Mouse (Mus musculus): ENCODE measurements around the gene Plekha5. TPM values are rescaled to one million over a fixed set of nuclear protein-coding genes. Genes with fewer than 3 reads are reported as not detected.
A peak's percentile ranks its signal among the peaks of the same experiment; 100 is the strongest.

Plekha5 gene
- total RNA-seq, 1 experiment: 26.1 TPM

DNA sequence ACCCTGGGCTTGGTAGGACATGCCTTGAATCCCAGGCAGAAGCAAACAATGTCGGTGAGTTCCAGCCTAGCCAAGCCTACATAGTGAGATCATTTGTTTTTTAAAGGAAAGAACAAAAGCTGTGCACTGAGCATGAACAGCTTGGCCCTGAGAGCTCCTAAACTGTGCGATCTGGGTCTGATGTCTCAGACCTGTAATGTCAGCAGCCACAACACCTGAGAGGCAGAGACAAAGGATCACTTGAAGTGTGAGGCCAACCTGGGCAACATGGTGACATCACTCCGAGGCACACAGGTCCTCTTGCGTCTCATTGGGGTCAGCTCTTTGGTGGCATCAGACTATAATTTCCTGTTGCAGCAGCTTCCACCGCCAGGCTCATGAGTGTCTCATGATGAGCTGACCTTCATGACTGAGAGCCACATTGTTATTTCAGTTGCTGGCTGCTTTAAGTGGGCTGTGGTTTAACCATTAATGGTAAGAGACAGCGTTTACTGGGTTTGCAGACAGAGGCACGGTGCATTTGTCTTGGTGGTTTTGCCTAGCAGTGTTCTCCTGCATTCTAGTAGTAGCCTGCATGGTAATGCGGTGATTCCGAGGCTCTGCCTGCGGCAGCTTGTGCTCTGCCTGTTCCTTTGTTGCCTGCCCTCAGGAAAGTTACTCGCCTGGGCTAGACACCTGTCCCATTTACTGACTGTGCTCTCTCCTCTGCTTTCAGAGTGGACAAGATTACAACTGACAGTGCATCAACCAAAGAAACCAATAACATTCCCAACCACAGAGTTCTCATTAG, 119.3 kb downstream of the Plekha5 start:
- Histone ChIP-seq H3K36me3 (ENCODE audit: control insufficient read depth, insufficient read depth, low read length, poor library complexity, severe bottlenecking) (peaks cover 5% of the 10 kb centered on the region; the same call in 1 of the 2 replicates), H3K4me1 (ENCODE audit: control insufficient read depth in 2 of 2, insufficient read depth in 2 of 2, low read length in 2 of 2, poor library complexity in 1 of 2) (peaks cover 9 to 10% of the 10 kb centered on the region in 2 experiments; a peak in 2 of 4 replicates), H3K9ac (ENCODE audit: insufficient read depth, low read depth, low read length, poor library complexity, severe bottlenecking) (no peak overlapping the region), H3K4me3 (ENCODE audit: insufficient read depth in 1 of 2, low read depth in 1 of 2, low read length in 2 of 2, poor library complexity in 1 of 2, severe bottlenecking in 1 of 2) (no peak overlapping the region), H3K27ac (ENCODE audit: insufficient read depth, low read depth, low read length, poor library complexity, severe bottlenecking) (0 out of 2 replicates have a peak overlapping the region, but pooled peaks have one; percentile 23), H3K9me3 (ENCODE audit: control insufficient read depth, insufficient read depth, low read depth, low read length) (no peaks in the 10 kb centered on the region)
- DNase-seq (ENCODE audit: low read depth, low spot score): no peak
- no peak for TF ChIP-seq MAFK (IDR thresholded peaks at IDR 0.05; ENCODE audit: insufficient read depth, low read depth, low read length)
- no peak for TF ChIP-seq HCFC1 (IDR thresholded peaks at IDR 0.05; ENCODE audit: borderline replicate concordance, insufficient read depth, low read length)
- TF ChIP-seq CHD2 (IDR thresholded peaks at IDR 0.05; ENCODE audit: low read depth, low read length): no peak
- no peak for TF ChIP-seq ZC3H11A (IDR thresholded peaks at IDR 0.05; ENCODE audit: borderline replicate concordance, low read depth, low read length)
- TF ChIP-seq ZNF384 (IDR thresholded peaks at IDR 0.05; ENCODE audit: low read depth, low read length): no peak
- in situ Hi-C loops (cut with MboI; ENCODE audit: low sequenced_read_pairs in 2 of 2, unreplicated experiment in 2 of 2): no loop called here

DNA sequence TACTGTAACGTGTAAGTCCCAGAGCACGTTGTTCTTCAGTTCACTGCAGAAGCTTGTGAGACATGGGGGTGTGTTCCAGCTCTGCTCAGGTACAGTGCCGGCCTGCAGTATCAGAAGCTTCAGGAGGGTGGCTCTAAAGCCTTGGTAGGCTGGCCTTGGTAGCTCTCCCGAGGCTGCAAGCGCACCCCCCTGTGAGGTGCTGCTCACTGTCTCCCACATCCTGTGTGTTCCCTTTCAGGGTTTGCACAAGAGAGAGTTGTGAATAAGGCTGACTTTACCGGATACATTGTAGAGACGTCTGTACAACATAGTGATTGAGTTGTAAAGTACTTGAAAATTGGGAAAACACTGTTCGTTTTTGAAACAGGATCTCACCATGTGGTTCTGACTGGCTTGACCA, 122.2 kb downstream of the Plekha5 start:
- Histone ChIP-seq H3K27ac (ENCODE audit: insufficient read depth, low read depth, low read length, poor library complexity, severe bottlenecking) (no peak overlapping the region), H3K9ac (ENCODE audit: insufficient read depth, low read depth, low read length, poor library complexity, severe bottlenecking) (no peak overlapping the region), H3K9me3 (ENCODE audit: control insufficient read depth, insufficient read depth, low read depth, low read length) (no peaks in the 10 kb centered on the region), H3K4me3 (ENCODE audit: insufficient read depth in 1 of 2, low read depth in 1 of 2, low read length in 2 of 2, poor library complexity in 1 of 2, severe bottlenecking in 1 of 2) (no peak overlapping the region), H3K36me3 (ENCODE audit: control insufficient read depth, insufficient read depth, low read length, poor library complexity, severe bottlenecking) (peaks cover 9% of the 10 kb centered on the region; the same call in 1 of the 2 replicates), H3K4me1 (ENCODE audit: control insufficient read depth in 2 of 2, insufficient read depth in 2 of 2, low read length in 2 of 2, poor library complexity in 1 of 2) (peaks cover 9 to 12% of the 10 kb centered on the region in 2 experiments; a peak in 2 of 4 replicates)
- DNase-seq (ENCODE audit: low read depth, low spot score): no peak
- no peak for TF ChIP-seq MAFK (IDR thresholded peaks at IDR 0.05; ENCODE audit: insufficient read depth, low read depth, low read length)
- TF ChIP-seq ZC3H11A (IDR thresholded peaks at IDR 0.05; ENCODE audit: borderline replicate concordance, low read depth, low read length): no peak
- TF ChIP-seq HCFC1 (IDR thresholded peaks at IDR 0.05; ENCODE audit: borderline replicate concordance, insufficient read depth, low read length): no peak
- TF ChIP-seq ZNF384 (IDR thresholded peaks at IDR 0.05; ENCODE audit: low read depth, low read length): no peak
- no peak for TF ChIP-seq CHD2 (IDR thresholded peaks at IDR 0.05; ENCODE audit: low read depth, low read length)
- in situ Hi-C loops (cut with MboI; ENCODE audit: low sequenced_read_pairs in 2 of 2, unreplicated experiment in 2 of 2): no loop called here

DNA sequence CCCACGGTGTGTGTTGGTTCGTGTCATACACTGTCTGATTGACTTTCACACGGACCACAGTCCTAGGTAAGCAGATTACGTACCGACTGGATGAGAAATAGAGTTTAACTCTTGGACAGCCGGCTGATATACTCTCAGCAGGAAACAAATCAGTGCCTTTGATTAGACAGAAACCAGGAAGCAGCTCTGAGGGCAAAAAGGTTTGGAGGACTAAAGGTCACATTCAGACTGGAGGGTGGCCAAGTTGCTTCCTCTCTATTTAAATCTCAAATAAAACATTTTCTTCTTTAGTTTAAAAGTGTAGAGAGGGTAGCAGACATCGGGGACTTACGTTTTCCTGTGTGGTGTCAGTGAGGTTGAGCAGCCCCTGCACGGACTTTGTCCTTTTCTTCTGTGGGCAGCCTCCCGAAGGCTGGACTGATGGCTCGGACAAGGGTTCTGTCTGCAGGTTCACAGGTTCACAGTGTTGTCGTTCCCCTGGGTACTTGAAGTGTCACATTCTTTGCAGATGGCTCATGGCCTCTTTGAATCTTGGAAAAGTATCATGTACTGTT, 122.9 kb downstream of the Plekha5 start:
- DNase-seq (ENCODE audit: low read depth, low spot score): no peak
- H3K36me3 ChIP-seq (ENCODE audit: control insufficient read depth, insufficient read depth, low read length, poor library complexity, severe bottlenecking): peaks cover 10% of the 10 kb centered on the region; the same call in 1 of the 2 replicates
- no peak overlapping the region for H3K27ac ChIP-seq (ENCODE audit: insufficient read depth, low read depth, low read length, poor library complexity, severe bottlenecking)
- in situ Hi-C loops (cut with MboI; ENCODE audit: low sequenced_read_pairs in 2 of 2, unreplicated experiment in 2 of 2): no loop called here
- H3K9me3 ChIP-seq (ENCODE audit: control insufficient read depth, insufficient read depth, low read depth, low read length): no peaks in the 10 kb centered on the region
- TF ChIP-seq ZC3H11A (IDR thresholded peaks at IDR 0.05; ENCODE audit: borderline replicate concordance, low read depth, low read length) (no peak), HCFC1 (IDR thresholded peaks at IDR 0.05; ENCODE audit: borderline replicate concordance, insufficient read depth, low read length) (no peak), CHD2 (IDR thresholded peaks at IDR 0.05; ENCODE audit: low read depth, low read length) (no peak), ZNF384 (IDR thresholded peaks at IDR 0.05; ENCODE audit: low read depth, low read length) (no peak), MAFK (IDR thresholded peaks at IDR 0.05; ENCODE audit: insufficient read depth, low read depth, low read length) (no peak)
- H3K4me1 ChIP-seq (ENCODE audit: control insufficient read depth in 2 of 2, insufficient read depth in 2 of 2, low read length in 2 of 2, poor library complexity in 1 of 2): peaks cover 9 to 12% of the 10 kb centered on the region in 2 experiments; a peak in 2 of 4 replicates
- no peak overlapping the region for H3K9ac ChIP-seq (ENCODE audit: insufficient read depth, low read depth, low read length, poor library complexity, severe bottlenecking)
- H3K4me3 ChIP-seq (ENCODE audit: insufficient read depth in 1 of 2, low read depth in 1 of 2, low read length in 2 of 2, poor library complexity in 1 of 2, severe bottlenecking in 1 of 2): no peak overlapping the region

GRCm38 (mm10) chr6:140547203-140547944, 123.5 kb downstream of the Plekha5 start:
- peaks cover 14% of the 10 kb centered on the region; the same call in 1 of the 2 replicates for H3K36me3 ChIP-seq (ENCODE audit: control insufficient read depth, insufficient read depth, low read length, poor library complexity, severe bottlenecking)
- peaks cover 9 to 12% of the 10 kb centered on the region in 2 experiments; a peak in 2 of 4 replicates for H3K4me1 ChIP-seq (ENCODE audit: control insufficient read depth in 2 of 2, insufficient read depth in 2 of 2, low read length in 2 of 2, poor library complexity in 1 of 2)
- no peak overlapping the region; the same call in 1 of the 2 replicates for H3K9ac ChIP-seq (ENCODE audit: insufficient read depth, low read depth, low read length, poor library complexity, severe bottlenecking)
- no peak overlapping the region; the same call in 1 of the 2 replicates for H3K27ac ChIP-seq (ENCODE audit: insufficient read depth, low read depth, low read length, poor library complexity, severe bottlenecking)
- TF ChIP-seq ZC3H11A (IDR thresholded peaks at IDR 0.05; ENCODE audit: borderline replicate concordance, low read depth, low read length) (no peak), MAFK (IDR thresholded peaks at IDR 0.05; ENCODE audit: insufficient read depth, low read depth, low read length) (no peak), HCFC1 (IDR thresholded peaks at IDR 0.05; ENCODE audit: borderline replicate concordance, insufficient read depth, low read length) (no peak), ZNF384 (IDR thresholded peaks at IDR 0.05; ENCODE audit: low read depth, low read length) (no peak), CHD2 (IDR thresholded peaks at IDR 0.05; ENCODE audit: low read depth, low read length) (no peak)
- no peaks in the 10 kb centered on the region for H3K9me3 ChIP-seq (ENCODE audit: control insufficient read depth, insufficient read depth, low read depth, low read length)
- no peak overlapping the region for H3K4me3 ChIP-seq (ENCODE audit: insufficient read depth in 1 of 2, low read depth in 1 of 2, low read length in 2 of 2, poor library complexity in 1 of 2, severe bottlenecking in 1 of 2)
- no peak for DNase-seq (ENCODE audit: low read depth, low spot score)
- in situ Hi-C loops (cut with MboI; ENCODE audit: low sequenced_read_pairs in 2 of 2, unreplicated experiment in 2 of 2): no loop called here

Measured in ES-E14 (cell line).